Mouse (Mus musculus): ENCODE measurements at regions not wholly inside any gene's neighbourhood (a gene's known extent, or its start where the extent isn't known, plus 50 kb on each side); places are given as distances from the start of the nearest gene placed in this dataset.
A peak's percentile ranks its signal among the peaks of the same experiment; 100 is the strongest.

DNA sequence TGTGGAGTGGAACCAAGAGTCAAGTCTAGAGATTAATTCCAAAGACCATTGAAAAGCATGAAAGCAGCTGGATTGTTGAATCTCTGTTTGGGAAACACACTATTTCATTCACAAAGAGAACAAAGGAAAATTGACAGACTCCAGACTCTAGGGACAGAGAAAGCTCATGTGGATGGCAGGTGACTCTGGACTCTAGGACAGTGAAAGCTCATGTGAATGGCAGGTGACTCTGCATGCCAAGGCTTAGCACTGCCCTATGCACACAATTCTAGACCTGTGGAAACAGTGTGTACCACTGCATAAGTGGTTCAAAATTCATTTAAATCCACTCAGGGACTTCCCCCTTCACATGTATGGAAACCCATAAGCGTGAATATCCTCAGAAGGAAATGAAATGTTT, 486.0 kb upstream of the Fam92a start:
- Histone ChIP-seq H3K9me3 (replicated peaks; ENCODE audit: control insufficient read depth, low read length) (no peaks in the 10 kb centered on the region), H3K4me2 (no peak overlapping the region), H3K27ac (ENCODE audit: low read depth, low read length) (no peak overlapping the region), H3K4me1 (ENCODE audit: control insufficient read depth, insufficient read depth, low read length) (no peaks in the 10 kb centered on the region), H3K27me3 (ENCODE audit: control insufficient read depth, insufficient read depth, low read length) (no peaks in the 10 kb centered on the region), H3K9ac (ENCODE audit: low read depth, low read length) (no peak overlapping the region), H3K4me3 (ENCODE audit: low read depth, low read length) (no peak overlapping the region), H3K36me3 (ENCODE audit: control insufficient read depth, insufficient read depth, low read length) (no peaks in the 10 kb centered on the region)
- WGBS (ENCODE audit: insufficient replicate concordance) = 89% methylated on average over 1 of the region's 1 CpGs
- no peak for ATAC-seq (replicated peaks; ENCODE audit: insufficient number of reproducible peaks, low FRiP score, low TSS enrichment)

DNA sequence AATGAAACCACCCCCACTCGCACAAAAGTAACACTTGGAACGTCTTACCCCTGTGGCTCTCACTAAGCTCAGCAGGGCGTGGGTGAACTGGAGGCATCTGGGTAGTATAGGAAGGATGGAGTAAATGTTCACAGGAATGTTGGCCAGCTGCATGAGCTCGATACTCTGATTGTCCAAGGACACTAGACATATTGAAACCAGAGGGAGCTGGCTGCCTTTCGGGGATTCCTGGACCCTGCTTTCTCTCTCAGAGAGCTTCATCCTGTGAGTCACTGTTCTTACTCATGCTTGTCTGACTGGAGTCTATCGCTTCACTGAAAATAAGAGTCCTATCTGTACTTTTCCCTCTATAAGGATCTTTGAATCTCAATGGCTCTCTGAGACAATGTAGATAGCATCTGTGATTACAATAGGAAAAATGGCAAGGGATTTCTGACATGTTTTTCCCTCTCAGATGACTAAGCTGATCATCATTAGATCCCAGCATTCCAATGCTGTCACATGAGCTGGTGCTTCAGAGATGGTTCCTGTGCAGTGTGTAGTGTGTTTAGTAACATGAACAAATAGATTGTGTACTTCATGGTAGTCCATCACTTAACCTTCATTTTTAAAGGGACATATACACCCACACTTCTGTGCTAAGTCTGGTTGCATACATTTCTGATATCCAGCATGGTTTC, 485.2 kb upstream of the Fam92a start:
- H3K4me3 ChIP-seq (ENCODE audit: low read depth, low read length) = no peak overlapping the region
- no peak overlapping the region for H3K27ac ChIP-seq (ENCODE audit: low read depth, low read length)
- WGBS (ENCODE audit: insufficient replicate concordance) = 76% methylated on average over 6 of the region's 6 CpGs
- no peaks in the 10 kb centered on the region for H3K36me3 ChIP-seq (ENCODE audit: control insufficient read depth, insufficient read depth, low read length)
- no peak for ATAC-seq (replicated peaks; ENCODE audit: insufficient number of reproducible peaks, low FRiP score, low TSS enrichment)
- H3K9ac ChIP-seq (ENCODE audit: low read depth, low read length) = no peak overlapping the region
- no peaks in the 10 kb centered on the region for H3K4me1 ChIP-seq (ENCODE audit: control insufficient read depth, insufficient read depth, low read length)
- no peaks in the 10 kb centered on the region for H3K27me3 ChIP-seq (ENCODE audit: control insufficient read depth, insufficient read depth, low read length)
- no peak overlapping the region for H3K4me2 ChIP-seq
- H3K9me3 ChIP-seq (replicated peaks; ENCODE audit: control insufficient read depth, low read length) = no peaks in the 10 kb centered on the region

DNA sequence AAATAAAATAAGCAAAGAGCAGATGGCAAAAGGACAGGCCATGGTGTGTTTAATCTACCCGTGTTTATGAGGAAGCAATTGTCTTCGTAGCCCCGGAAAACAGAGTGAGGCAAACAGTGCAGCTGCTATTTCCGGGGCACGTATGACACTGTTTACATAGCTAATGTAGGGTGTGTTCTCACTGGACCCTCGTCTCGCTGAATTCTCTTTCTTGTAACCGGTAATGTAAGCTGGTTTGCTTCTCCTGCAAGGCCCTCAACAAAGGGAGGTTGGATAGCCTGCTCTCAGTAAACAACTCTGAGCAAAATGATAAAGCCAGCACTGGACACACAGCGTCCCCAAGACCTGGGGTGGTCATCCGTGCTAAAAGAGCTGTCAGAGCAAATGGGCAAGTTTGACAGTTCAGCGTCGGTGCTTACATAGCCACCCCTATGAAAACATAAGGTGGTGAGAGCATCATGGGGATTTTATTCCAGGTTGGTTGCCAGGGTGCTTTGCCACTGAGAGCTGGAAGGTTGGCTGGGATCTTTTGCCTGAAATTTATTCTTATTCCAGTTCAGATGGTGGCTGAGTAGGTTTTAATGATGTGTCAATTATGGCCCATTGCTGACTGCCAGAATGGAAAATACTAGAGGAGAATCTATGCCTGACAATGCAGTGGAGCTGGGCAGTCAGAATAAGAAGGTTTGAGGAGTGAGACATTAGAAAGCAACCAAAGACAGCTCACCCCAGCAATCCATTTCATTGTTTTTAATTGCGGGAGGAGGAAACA, 483.8 kb upstream of the Fam92a start:
- Histone ChIP-seq H3K4me3 (ENCODE audit: low read depth, low read length) (peak overlapping the region; percentile 26), H3K27me3 (ENCODE audit: control insufficient read depth, insufficient read depth, low read length) (no peaks in the 10 kb centered on the region), H3K4me1 (ENCODE audit: control insufficient read depth, insufficient read depth, low read length) (no peaks in the 10 kb centered on the region), H3K4me2 (peak overlapping the region; percentile 53), H3K9ac (ENCODE audit: low read depth, low read length) (peak overlapping the region; percentile 54), H3K27ac (ENCODE audit: low read depth, low read length) (no peak overlapping the region), H3K36me3 (ENCODE audit: control insufficient read depth, insufficient read depth, low read length) (no peaks in the 10 kb centered on the region), H3K9me3 (replicated peaks; ENCODE audit: control insufficient read depth, low read length) (no peaks in the 10 kb centered on the region)
- no peak for ATAC-seq (replicated peaks; ENCODE audit: insufficient number of reproducible peaks, low FRiP score, low TSS enrichment)
- WGBS (ENCODE audit: insufficient replicate concordance) = 37% methylated on average over 13 of the region's 13 CpGs

DNA sequence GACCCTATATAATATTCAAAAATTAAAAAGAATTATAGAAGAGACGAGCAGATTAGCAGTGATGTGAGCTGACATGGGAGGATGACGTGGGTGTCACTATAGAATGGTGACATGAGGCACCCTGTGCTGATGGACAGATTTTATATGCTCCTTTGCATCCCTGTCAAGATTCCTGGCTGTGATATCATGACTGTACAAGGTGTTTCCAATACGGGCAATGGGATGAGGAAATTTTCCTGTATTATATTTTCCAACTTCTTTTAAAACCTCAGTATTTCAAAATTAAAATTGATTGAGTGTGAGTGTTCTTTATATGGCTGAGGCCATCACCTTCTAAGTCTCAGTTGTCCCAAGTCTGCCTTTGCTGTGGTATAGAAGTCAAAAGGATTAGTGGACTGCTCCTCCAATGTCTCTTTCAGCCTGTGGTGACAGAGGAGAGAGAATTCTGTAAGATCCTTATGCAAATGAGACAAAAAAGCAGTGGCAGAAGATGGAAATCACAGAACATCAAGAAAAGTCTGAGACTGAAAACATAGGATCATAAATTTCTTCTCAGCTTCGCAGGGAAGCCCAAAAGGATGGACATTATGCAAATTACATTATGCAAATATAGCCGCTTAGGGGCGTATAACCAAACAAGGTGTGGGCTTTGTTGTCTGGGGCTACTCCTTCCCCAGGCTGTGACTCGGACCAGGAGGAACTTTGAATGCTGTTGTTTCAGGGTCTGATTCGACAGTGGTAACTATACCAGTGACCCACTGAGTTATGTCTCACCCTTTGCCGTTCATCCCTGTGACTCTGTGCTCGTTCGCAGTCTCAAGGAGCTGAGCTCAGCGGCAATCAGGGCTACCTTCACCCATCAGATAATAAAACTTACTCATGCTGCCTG, 483.0 kb upstream of the Fam92a start:
- Histone ChIP-seq H3K27ac (ENCODE audit: low read depth, low read length) (no peak overlapping the region), H3K9me3 (replicated peaks; ENCODE audit: control insufficient read depth, low read length) (no peaks in the 10 kb centered on the region), H3K4me1 (ENCODE audit: control insufficient read depth, insufficient read depth, low read length) (no peaks in the 10 kb centered on the region), H3K4me2 (peak overlapping the region; percentile 53), H3K36me3 (ENCODE audit: control insufficient read depth, insufficient read depth, low read length) (no peaks in the 10 kb centered on the region), H3K9ac (ENCODE audit: low read depth, low read length) (peak overlapping the region; percentile 54), H3K27me3 (ENCODE audit: control insufficient read depth, insufficient read depth, low read length) (no peaks in the 10 kb centered on the region), H3K4me3 (ENCODE audit: low read depth, low read length) (peak overlapping the region; percentile 26)
- no peak for ATAC-seq (replicated peaks; ENCODE audit: insufficient number of reproducible peaks, low FRiP score, low TSS enrichment)
- WGBS (ENCODE audit: insufficient replicate concordance) = 52% methylated on average over 12 of the region's 12 CpGs

DNA sequence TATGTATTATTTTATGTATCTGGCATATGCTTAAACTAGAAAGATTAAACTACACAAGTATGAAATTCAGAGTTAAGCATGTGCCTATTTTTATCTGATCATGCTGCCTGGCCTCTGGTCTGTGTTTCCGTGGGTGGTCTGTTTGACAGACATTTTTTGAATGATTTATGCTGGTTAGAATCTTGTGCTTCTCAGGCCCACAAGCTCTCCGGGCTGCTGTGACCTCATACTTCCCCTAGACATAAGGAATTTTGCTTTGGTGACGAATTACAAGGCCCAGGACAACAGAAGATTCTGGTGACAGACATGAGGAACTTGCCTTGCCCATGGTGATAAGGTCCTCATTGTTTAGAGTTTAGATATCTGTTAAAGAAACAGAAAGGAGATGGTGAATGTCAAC, 475.9 kb upstream of the Fam92a start:
- Histone ChIP-seq H3K4me2 (no peak overlapping the region), H3K27me3 (ENCODE audit: control insufficient read depth, insufficient read depth, low read length) (no peaks in the 10 kb centered on the region), H3K4me1 (ENCODE audit: control insufficient read depth, insufficient read depth, low read length) (no peaks in the 10 kb centered on the region), H3K4me3 (ENCODE audit: low read depth, low read length) (no peak overlapping the region), H3K9me3 (replicated peaks; ENCODE audit: control insufficient read depth, low read length) (no peaks in the 10 kb centered on the region), H3K9ac (ENCODE audit: low read depth, low read length) (no peak overlapping the region), H3K27ac (ENCODE audit: low read depth, low read length) (no peak overlapping the region), H3K36me3 (ENCODE audit: control insufficient read depth, insufficient read depth, low read length) (no peaks in the 10 kb centered on the region)
- no peak for ATAC-seq (replicated peaks; ENCODE audit: insufficient number of reproducible peaks, low FRiP score, low TSS enrichment)
- 11% methylated on average over 3 of the region's 3 CpGs for WGBS (ENCODE audit: insufficient replicate concordance)

DNA sequence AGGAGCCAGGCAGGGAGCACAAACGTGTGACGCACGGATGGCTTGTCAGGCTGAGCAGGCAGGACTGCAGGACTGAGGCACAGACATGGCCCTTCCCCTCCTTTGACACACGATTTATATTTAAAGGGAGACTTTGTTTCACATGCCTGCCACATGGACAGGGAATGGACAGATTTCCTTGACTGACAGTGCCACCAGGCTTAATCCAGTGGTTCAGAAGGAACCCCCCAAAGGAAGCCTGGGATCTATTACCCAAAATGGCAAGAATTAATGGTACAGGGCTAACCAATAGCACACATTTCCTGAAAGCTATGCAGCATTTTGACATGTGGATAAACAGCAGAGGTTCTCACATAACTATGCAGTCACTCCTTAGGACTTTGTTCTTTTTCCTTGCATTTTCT, 470.7 kb upstream of the Fam92a start:
- no peak for ATAC-seq (replicated peaks; ENCODE audit: insufficient number of reproducible peaks, low FRiP score, low TSS enrichment)
- 31% methylated on average over 4 of the region's 4 CpGs for WGBS (ENCODE audit: insufficient replicate concordance)
- Histone ChIP-seq H3K4me1 (ENCODE audit: control insufficient read depth, insufficient read depth, low read length) (no peaks in the 10 kb centered on the region), H3K4me2 (no peak overlapping the region), H3K9ac (ENCODE audit: low read depth, low read length) (no peak overlapping the region), H3K36me3 (ENCODE audit: control insufficient read depth, insufficient read depth, low read length) (no peaks in the 10 kb centered on the region), H3K9me3 (replicated peaks; ENCODE audit: control insufficient read depth, low read length) (no peaks in the 10 kb centered on the region), H3K27me3 (ENCODE audit: control insufficient read depth, insufficient read depth, low read length) (no peaks in the 10 kb centered on the region), H3K4me3 (ENCODE audit: low read depth, low read length) (no peak overlapping the region), H3K27ac (ENCODE audit: low read depth, low read length) (no peak overlapping the region)

DNA sequence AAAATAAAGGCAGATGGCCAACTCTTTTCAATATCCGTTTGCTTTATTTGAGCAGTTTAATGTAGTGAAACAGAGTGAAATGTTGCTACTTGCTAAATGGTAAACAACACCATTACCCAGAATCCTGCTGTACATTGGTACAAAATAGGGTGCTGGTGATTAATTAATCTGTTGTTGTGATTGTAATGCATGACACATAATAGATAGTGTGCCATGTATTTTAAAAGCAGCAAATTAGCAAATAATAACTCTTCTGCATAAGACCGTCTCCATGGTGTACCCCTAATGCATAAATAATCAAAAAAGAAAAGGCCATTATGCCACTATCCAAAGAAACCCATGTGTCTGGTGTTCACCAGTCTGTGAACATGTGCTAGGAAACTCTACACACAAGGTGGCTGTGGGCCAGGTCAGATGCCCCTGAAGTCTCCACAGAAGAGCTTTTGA, 457.6 kb upstream of the Fam92a start:
- ATAC-seq (replicated peaks; ENCODE audit: insufficient number of reproducible peaks, low FRiP score, low TSS enrichment) = no peak
- WGBS (ENCODE audit: insufficient replicate concordance) = 80% methylated on average over 2 of the region's 2 CpGs
- no peak overlapping the region for H3K4me2 ChIP-seq

DNA sequence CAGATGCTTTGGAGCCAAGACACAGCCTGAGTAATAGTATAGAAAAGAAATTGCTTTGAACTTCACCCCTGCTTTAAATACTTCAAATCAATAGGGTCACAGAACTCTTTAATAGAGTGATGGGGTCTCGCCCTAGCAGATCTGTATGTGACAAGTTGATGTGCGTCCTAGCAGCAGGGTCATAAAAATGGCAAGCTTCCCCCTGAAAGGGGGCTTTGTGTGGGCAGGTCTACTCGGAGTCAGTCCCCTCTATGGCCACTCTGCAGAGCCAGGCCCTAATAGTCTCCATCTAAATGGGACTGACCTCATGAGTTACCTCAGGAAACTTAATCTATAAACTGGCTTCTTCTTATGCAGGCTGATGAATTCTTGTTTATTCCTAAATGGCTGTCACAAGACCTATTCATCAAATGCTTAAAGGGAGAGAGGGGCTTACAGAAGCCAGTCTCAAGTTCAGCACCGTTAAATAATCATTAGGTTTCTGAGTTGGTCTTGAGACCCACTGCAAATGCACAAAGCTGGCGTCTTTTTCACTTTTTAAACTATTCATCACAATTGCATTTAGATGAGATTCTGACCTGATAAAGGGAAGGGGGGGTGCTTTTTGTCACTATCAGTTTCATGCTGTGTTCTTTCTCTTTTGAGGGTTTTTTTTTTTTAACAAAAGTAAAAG, 457.0 kb upstream of the Fam92a start:
- WGBS (ENCODE audit: insufficient replicate concordance) = 63% methylated on average over 5 of the region's 5 CpGs
- Histone ChIP-seq H3K9ac (ENCODE audit: low read depth, low read length) (no peak overlapping the region), H3K4me2 (no peak overlapping the region), H3K27me3 (ENCODE audit: control insufficient read depth, insufficient read depth, low read length) (no peaks in the 10 kb centered on the region), H3K9me3 (replicated peaks; ENCODE audit: control insufficient read depth, low read length) (no peaks in the 10 kb centered on the region), H3K4me1 (ENCODE audit: control insufficient read depth, insufficient read depth, low read length) (no peaks in the 10 kb centered on the region), H3K27ac (ENCODE audit: low read depth, low read length) (no peak overlapping the region), H3K36me3 (ENCODE audit: control insufficient read depth, insufficient read depth, low read length) (no peaks in the 10 kb centered on the region), H3K4me3 (ENCODE audit: low read depth, low read length) (no peak overlapping the region)
- no peak for ATAC-seq (replicated peaks; ENCODE audit: insufficient number of reproducible peaks, low FRiP score, low TSS enrichment)

More for the DNA sequence above, 457.6 kb upstream of the Fam92a start:
- no peaks in the 10 kb centered on the region for H3K9me3 ChIP-seq (replicated peaks; ENCODE audit: control insufficient read depth, low read length)
- H3K4me1 ChIP-seq (ENCODE audit: control insufficient read depth, insufficient read depth, low read length) = no peaks in the 10 kb centered on the region
- no peaks in the 10 kb centered on the region for H3K27me3 ChIP-seq (ENCODE audit: control insufficient read depth, insufficient read depth, low read length)
- no peaks in the 10 kb centered on the region for H3K36me3 ChIP-seq (ENCODE audit: control insufficient read depth, insufficient read depth, low read length)
- H3K27ac ChIP-seq (ENCODE audit: low read depth, low read length) = no peak overlapping the region
- no peak overlapping the region for H3K9ac ChIP-seq (ENCODE audit: low read depth, low read length)
- H3K4me3 ChIP-seq (ENCODE audit: low read depth, low read length) = no peak overlapping the region
